Mouse (Mus musculus) embryonic facial prominence, embryonic 15.5 days (tissue): ENCODE data around the gene Sh2d7. TPM values are rescaled to one million over a fixed set of nuclear protein-coding genes. Genes with fewer than 3 reads are reported as not detected.

ENCODE experiments used
- ATAC-seq: fragments of 200-750 bp; cut with Nextera tagmentation; 2 replicates; pipeline ENCODE4 v1.8.0; 2017; ENCODE audit warnings: low read depth, moderate TSS enrichment; ENCODE audit not compliant: insufficient number of reproducible peaks, low FRiP score, low TSS enrichment
- H3K27ac ChIP-seq: fragments of 300-500 bp; sonication (generic); replicated peaks from 2 replicates; pipeline ENCODE4 v1.5.1; 2015; ENCODE audit warnings: mild to moderate bottlenecking, inconsistent platforms
- H3K27me3 ChIP-seq: fragments of 300-500 bp; sonication (generic); 2 replicates; pipeline ENCODE4 v1.6.1; 2015; ENCODE audit warnings: inconsistent platforms
- H3K36me3 ChIP-seq: fragments of 300-500 bp; sonication (generic); 2 replicates; pipeline ENCODE4 v1.6.1; 2015; ENCODE audit warnings: mild to moderate bottlenecking, inconsistent platforms
- H3K4me1 ChIP-seq: fragments of 300-500 bp; sonication (generic); 2 replicates; pipeline ENCODE4 v1.6.1; 2015; ENCODE audit warnings: inconsistent platforms
- H3K4me2 ChIP-seq: fragments of 300-500 bp; sonication (generic); replicated peaks from 2 replicates; pipeline ENCODE4 v1.6.1; 2015; ENCODE audit warnings: mild to moderate bottlenecking, inconsistent platforms
- H3K4me3 ChIP-seq: fragments of 300-500 bp; sonication (generic); replicated peaks from 2 replicates; pipeline ENCODE4 v1.5.1; 2015; ENCODE audit warnings: mild to moderate bottlenecking, inconsistent platforms
- H3K9ac ChIP-seq: fragments of 300-500 bp; sonication (generic); 2 replicates; pipeline ENCODE4 v1.6.1; 2015; ENCODE audit warnings: inconsistent platforms
- H3K9me3 ChIP-seq: fragments of 300-500 bp; sonication (generic); replicated peaks from 2 replicates; pipeline ENCODE4 v1.6.1; 2016; ENCODE audit warnings: inconsistent platforms
- WGBS: fragments of 180-500 bp; shearing (Covaris S2); methylation state at CpG from one replicate; pipeline ENCODE4 v1.1.7; 2015; 5-methylcytosine and 5-hydroxymethylcytosine counted together
- polyA plus RNA-seq: library from polyadenylated mRNA; unstranded; fragments of >200 nt; fragmentation: Nextera tagmentation; extraction: Ambion mirVana; gene quantifications from 2 replicates; pipeline ENCODE4 v1.2.1, GENCODE M21; 2015

Sh2d7 gene
- polyA plus RNA-seq, 1 experiment from 2014 or later = 0.12 TPM

GRCm38 (mm10) chr9:54520286-54520685 is 18.5 kb upstream of the Sh2d7 start:
- ATAC-seq = no peak
- no peak overlapping the region for H3K4me2 ChIP-seq
- no peak overlapping the region for H3K4me3 ChIP-seq
- 75% methylated on average over 4 of the region's 4 CpGs for WGBS
- H3K36me3 ChIP-seq = no peaks in the 10 kb centered on the region
- no peak overlapping the region for H3K27ac ChIP-seq
- H3K9ac ChIP-seq = no peak overlapping the region
- H3K27me3 ChIP-seq = no peaks in the 10 kb centered on the region
- no peaks in the 10 kb centered on the region for H3K9me3 ChIP-seq
- H3K4me1 ChIP-seq = no peaks in the 10 kb centered on the region

DNA sequence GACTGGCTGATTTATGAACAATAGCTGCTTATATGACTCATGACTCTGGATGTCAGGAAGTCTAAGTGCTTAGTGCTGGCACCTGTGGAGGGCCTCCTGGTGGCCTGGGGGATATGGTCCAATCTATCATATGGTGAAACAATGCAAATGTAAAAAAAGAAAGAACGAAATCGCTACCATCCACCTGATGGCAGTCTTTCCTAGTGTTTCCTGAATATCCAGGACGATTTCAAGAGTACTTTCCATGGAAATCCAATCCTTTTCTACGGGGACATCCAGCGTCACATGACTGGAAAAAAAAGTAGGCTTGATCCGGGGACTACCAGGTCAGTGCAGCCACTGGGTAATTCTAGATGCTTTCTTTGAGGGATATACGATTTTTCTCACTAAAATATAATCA is 11.1 kb upstream of the Sh2d7 start:
- H3K27me3 ChIP-seq = no peaks in the 10 kb centered on the region
- ATAC-seq = no peak
- no peak overlapping the region for H3K4me3 ChIP-seq
- no peaks in the 10 kb centered on the region for H3K9me3 ChIP-seq
- H3K9ac ChIP-seq = no peak overlapping the region
- WGBS = 67% methylated on average over 7 of the region's 7 CpGs
- no peaks in the 10 kb centered on the region for H3K4me1 ChIP-seq
- no peak overlapping the region for H3K27ac ChIP-seq
- no peaks in the 10 kb centered on the region for H3K36me3 ChIP-seq
- no peak overlapping the region for H3K4me2 ChIP-seq

DNA sequence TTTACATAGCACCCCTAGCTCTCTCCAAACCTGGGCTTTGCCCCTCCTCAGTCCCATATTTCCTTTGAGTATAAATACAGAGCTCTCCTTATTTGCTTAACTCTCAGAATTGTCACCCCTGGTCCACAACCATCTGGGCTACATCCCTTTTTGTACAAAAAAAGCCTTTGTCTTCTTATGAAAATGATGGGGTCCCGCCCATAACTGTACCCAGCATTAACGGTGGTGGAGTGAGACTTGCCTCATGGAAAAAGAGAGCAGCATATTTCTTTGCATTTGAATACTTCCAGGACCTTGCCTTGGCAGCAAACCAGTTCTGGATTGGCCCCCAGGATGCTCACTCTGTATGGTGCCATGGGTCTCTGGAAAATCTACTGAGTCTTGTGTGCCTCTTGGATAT is 8.8 kb upstream of the Sh2d7 start:
- H3K4me1 ChIP-seq = 0 out of 2 replicates have a peak, but pooled peaks cover 5% of the 10 kb centered on the region
- no peaks in the 10 kb centered on the region for H3K27me3 ChIP-seq
- ATAC-seq = no peak
- no peaks in the 10 kb centered on the region for H3K9me3 ChIP-seq
- H3K4me2 ChIP-seq = no peak overlapping the region
- no peaks in the 10 kb centered on the region for H3K36me3 ChIP-seq
- no peak overlapping the region for H3K4me3 ChIP-seq
- 55% methylated on average over 2 of the region's 2 CpGs for WGBS
- H3K9ac ChIP-seq = no peak overlapping the region
- H3K27ac ChIP-seq = no peak overlapping the region

DNA sequence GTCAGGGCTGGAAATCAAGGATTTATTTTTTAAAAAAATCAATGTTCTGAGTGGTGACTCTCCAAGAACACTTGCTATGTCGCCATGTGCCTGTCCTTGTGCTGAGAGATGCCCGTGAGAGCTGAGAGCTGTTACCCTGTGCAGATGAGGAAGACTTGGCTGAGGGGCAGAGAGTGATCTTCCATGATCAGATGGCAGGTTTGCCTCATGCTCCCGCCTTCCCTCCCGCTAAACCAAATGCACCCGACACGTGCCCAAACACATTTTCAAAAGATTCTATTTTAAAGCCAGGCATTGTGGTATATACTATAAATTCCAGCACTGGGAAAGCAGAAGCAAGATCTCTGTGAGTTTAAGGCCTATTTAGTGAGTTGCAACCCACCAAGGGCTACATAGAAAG is 7.9 kb upstream of the Sh2d7 start:
- WGBS = 78% methylated on average over 6 of the region's 6 CpGs

GRCm38 (mm10) chr9:54531421-54531820 is 7.4 kb upstream of the Sh2d7 start:
- Histone ChIP-seq H3K4me3 (no peak overlapping the region), H3K9ac (no peak overlapping the region), H3K36me3 (no peaks in the 10 kb centered on the region), H3K9me3 (no peaks in the 10 kb centered on the region), H3K4me2 (no peak overlapping the region), H3K27ac (no peak overlapping the region), H3K4me1 (0 out of 2 replicates have a peak, but pooled peaks cover 5% of the 10 kb centered on the region), H3K27me3 (no peaks in the 10 kb centered on the region)
- ATAC-seq = no peak

More for the DNA sequence above, 7.9 kb upstream of the Sh2d7 start:
- Histone ChIP-seq H3K36me3 (no peaks in the 10 kb centered on the region), H3K4me1 (0 out of 2 replicates have a peak, but pooled peaks cover 5% of the 10 kb centered on the region), H3K9ac (no peak overlapping the region), H3K9me3 (no peaks in the 10 kb centered on the region), H3K27me3 (no peaks in the 10 kb centered on the region), H3K27ac (no peak overlapping the region), H3K4me3 (no peak overlapping the region), H3K4me2 (no peak overlapping the region)
- ATAC-seq = no peak

- 89% methylated on average over 2 of the region's 2 CpGs for WGBS
These were observed 5.9 kb upstream of the Sh2d7 start for GRCm38 (mm10) chr9:54532926-54533325.

DNA sequence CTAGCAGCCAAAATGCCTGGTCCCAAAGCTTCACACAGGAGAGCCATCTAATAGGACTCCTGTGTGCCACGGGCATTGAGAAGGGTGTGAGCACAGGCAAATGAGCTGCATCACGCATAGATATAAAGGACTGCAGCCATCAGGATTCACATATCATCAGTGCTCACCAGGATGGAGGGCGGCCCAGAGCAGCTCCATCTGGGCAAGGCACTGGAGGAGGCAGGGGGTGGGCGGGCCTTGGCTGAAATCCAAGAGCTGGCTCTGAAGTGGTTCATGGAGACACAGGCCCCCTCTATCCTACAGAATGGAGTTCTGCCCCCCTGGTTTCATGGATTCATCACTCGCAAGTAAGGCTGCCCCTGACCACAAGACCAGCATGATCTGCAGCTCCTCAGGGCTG is 4.8 kb upstream of the Sh2d7 start:
- Histone ChIP-seq H3K4me2 (no peak overlapping the region), H3K36me3 (no peaks in the 10 kb centered on the region), H3K27me3 (no peaks in the 10 kb centered on the region), H3K4me1 (0 out of 2 replicates have a peak, but pooled peaks cover 5% of the 10 kb centered on the region), H3K9ac (no peak overlapping the region), H3K27ac (no peak overlapping the region), H3K4me3 (no peak overlapping the region), H3K9me3 (no peaks in the 10 kb centered on the region)
- 56% methylated on average over 5 of the region's 5 CpGs for WGBS
- ATAC-seq = no peak

More at GRCm38 (mm10) chr9:54532926-54533325, 5.9 kb upstream of the Sh2d7 start:
- Histone ChIP-seq H3K9me3 (no peaks in the 10 kb centered on the region), H3K27ac (no peak overlapping the region), H3K9ac (no peak overlapping the region), H3K27me3 (no peaks in the 10 kb centered on the region), H3K36me3 (no peaks in the 10 kb centered on the region), H3K4me3 (no peak overlapping the region), H3K4me1 (0 out of 2 replicates have a peak, but pooled peaks cover 5% of the 10 kb centered on the region), H3K4me2 (no peak overlapping the region)
- no peak for ATAC-seq

DNA sequence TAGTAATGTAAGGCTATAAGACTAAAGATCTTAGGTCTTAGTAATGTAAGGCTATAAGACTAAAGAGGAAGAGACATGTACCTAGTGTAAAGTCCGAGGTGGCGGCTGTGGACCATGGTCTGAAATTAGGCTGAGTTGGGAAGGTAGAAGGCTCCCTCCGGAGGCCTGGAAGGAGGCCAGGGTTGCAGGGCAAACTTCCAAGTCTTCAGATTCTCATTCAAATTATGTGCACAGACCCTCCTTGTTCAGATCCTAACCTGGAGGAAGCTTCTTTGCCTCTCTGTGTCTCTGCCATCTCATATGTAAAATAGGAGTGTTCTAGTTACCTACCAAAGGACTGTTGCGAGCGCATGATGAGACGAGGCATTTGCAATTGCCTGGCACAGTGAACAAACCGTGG is 2.5 kb upstream of the Sh2d7 start:
- H3K9ac ChIP-seq = no peak overlapping the region
- no peaks in the 10 kb centered on the region for H3K27me3 ChIP-seq
- H3K27ac ChIP-seq = no peak overlapping the region
- no peak for ATAC-seq
- WGBS = 75% methylated on average over 7 of the region's 7 CpGs
- no peaks in the 10 kb centered on the region for H3K9me3 ChIP-seq
- H3K4me1 ChIP-seq = 0 out of 2 replicates have a peak, but pooled peaks cover 5% of the 10 kb centered on the region
- H3K4me3 ChIP-seq = no peak overlapping the region
- no peak overlapping the region for H3K4me2 ChIP-seq
- H3K36me3 ChIP-seq = no peaks in the 10 kb centered on the region

- Histone ChIP-seq H3K9ac (no peak overlapping the region), H3K27me3 (no peaks in the 10 kb centered on the region), H3K4me1 (0 out of 2 replicates have a peak, but pooled peaks cover 5% of the 10 kb centered on the region), H3K9me3 (no peaks in the 10 kb centered on the region), H3K27ac (no peak overlapping the region), H3K4me3 (no peak overlapping the region), H3K4me2 (no peak overlapping the region), H3K36me3 (no peaks in the 10 kb centered on the region)
- WGBS = 25% methylated on average over 4 of the region's 4 CpGs
- no peak for ATAC-seq
These were observed 1.8 kb upstream of the Sh2d7 start for GRCm38 (mm10) chr9:54537030-54537429.

GRCm38 (mm10) chr9:54537480-54537879 is 1.3 kb upstream of the Sh2d7 start:
- Histone ChIP-seq H3K36me3 (no peaks in the 10 kb centered on the region), H3K27ac (no peak overlapping the region), H3K4me3 (no peak overlapping the region), H3K4me1 (0 out of 2 replicates have a peak, but pooled peaks cover 5% of the 10 kb centered on the region), H3K4me2 (no peak overlapping the region), H3K9ac (no peak overlapping the region), H3K27me3 (no peaks in the 10 kb centered on the region), H3K9me3 (no peaks in the 10 kb centered on the region)
- WGBS = 73% methylated on average over 3 of the region's 3 CpGs
- ATAC-seq = no peak

GRCm38 (mm10) chr9:54538244-54538643 is 540 bp upstream of the Sh2d7 start:
- Histone ChIP-seq H3K9me3 (no peaks in the 10 kb centered on the region), H3K9ac (no peak overlapping the region), H3K4me1 (0 out of 2 replicates have a peak, but pooled peaks cover 5% of the 10 kb centered on the region), H3K27ac (no peak overlapping the region), H3K36me3 (no peaks in the 10 kb centered on the region), H3K4me3 (no peak overlapping the region), H3K27me3 (no peaks in the 10 kb centered on the region), H3K4me2 (no peak overlapping the region)
- WGBS = 97% methylated on average over 3 of the region's 3 CpGs
- ATAC-seq = no peak

- Histone ChIP-seq H3K4me3 (no peak overlapping the region), H3K27me3 (no peaks in the 10 kb centered on the region), H3K4me1 (no peaks in the 10 kb centered on the region), H3K9ac (no peak overlapping the region), H3K4me2 (no peak overlapping the region), H3K9me3 (no peaks in the 10 kb centered on the region), H3K27ac (no peak overlapping the region), H3K36me3 (no peaks in the 10 kb centered on the region)
- ATAC-seq = no peak
- WGBS = 70% methylated on average over 5 of the region's 5 CpGs
These were observed 2.0 kb downstream of the Sh2d7 start for GRCm38 (mm10) chr9:54540801-54541200.
